ENCODE assay signal across 8 mouse cellular contexts in the genomic region with DNA sequence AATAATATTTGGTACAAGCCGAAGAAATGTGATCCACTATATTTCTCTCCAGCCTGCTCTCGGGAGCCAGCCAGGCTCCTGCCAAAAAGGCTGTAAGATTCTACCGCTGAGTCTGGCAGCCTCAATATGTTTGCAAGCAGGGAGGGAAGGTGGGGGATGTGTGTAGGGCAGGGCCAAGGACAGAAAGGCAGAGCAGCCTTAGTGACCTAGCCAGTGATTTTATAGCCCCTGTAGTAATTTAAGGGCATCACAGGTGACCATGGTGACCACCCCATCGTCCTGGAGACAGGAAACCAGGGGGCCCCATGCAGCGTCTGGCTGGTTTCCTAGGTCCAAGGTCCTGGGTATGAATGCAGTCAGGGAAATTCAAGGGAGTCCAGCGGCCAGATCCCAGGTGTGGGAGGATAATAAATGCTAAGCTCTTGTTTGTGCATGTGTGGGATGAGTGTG. TPM values are rescaled to one million over a fixed set of nuclear protein-coding genes. Genes with fewer than 3 reads are reported as not detected.
DNase-seq lines count a peak whose midpoint lies in the region; ATAC-seq lines count a peak whose summit lies in the region.

No protein-coding gene starts in this region.

- no peak for DNase-seq in hindbrain, embryonic 14.5 days (ENCODE audit: low spot score)
- DNase-seq in cerebellum, adult 18-20 months = peak; percentile 28 to 35
- DNase-seq in gastrocnemius, postnatal 36 days = peak; percentile 47 to 62
- DNase-seq in kidney, adult 18-20 months = peak; percentile 30
- DNase-seq in ovary, postnatal 10 days (ENCODE audit: low spot score) = peak; percentile 32
- DNase-seq in thymus, adult 18-20 months = no peak
- no peak for DNase-seq in thymus, postnatal 36 days

- H3K9ac ChIP-seq in hindbrain, embryonic 14.5 days = no peak overlapping the region
- no peak overlapping the region for H3K9ac ChIP-seq in hindbrain, embryonic 12.5 days

- H3K4me3 ChIP-seq in hindbrain, embryonic 14.5 days (replicated peaks; ENCODE audit: low read length) = no peak overlapping the region
- no peak overlapping the region for H3K4me3 ChIP-seq in hindbrain, embryonic 12.5 days

- no peaks in the 10 kb centered on the region for H3K9me3 ChIP-seq in hindbrain, embryonic 14.5 days (ENCODE audit: control insufficient read depth, low read length)
- H3K9me3 ChIP-seq in hindbrain, embryonic 12.5 days (replicated peaks) = no peaks in the 10 kb centered on the region

- no peak overlapping the region for H3K27ac ChIP-seq in hindbrain, embryonic 14.5 days
- H3K27ac ChIP-seq in hindbrain, embryonic 12.5 days = no peak overlapping the region

- H3K4me2 ChIP-seq in hindbrain, embryonic 14.5 days (replicated peaks) = no peak overlapping the region
- no peak overlapping the region for H3K4me2 ChIP-seq in hindbrain, embryonic 12.5 days (replicated peaks)

- intact Hi-C loops in gastrocnemius, postnatal 36 days (cut with DNase I) = no loop called here

- no peaks in the 10 kb centered on the region for H3K36me3 ChIP-seq in hindbrain, embryonic 14.5 days (replicated peaks; ENCODE audit: control insufficient read depth, insufficient read depth)
- no peaks in the 10 kb centered on the region for H3K36me3 ChIP-seq in hindbrain, embryonic 12.5 days

- 53% methylated on average over 6 of the region's 6 CpGs for WGBS in hindbrain, embryonic 14.5 days
- WGBS in hindbrain, embryonic 12.5 days = 52% methylated on average over 6 of the region's 6 CpGs

- ATAC-seq in hindbrain, embryonic 14.5 days (ENCODE audit: low FRiP score) = 0 out of 2 replicates have a peak, but pooled peaks have one; percentile 43
- no peak for ATAC-seq in hindbrain, embryonic 12.5 days (ENCODE audit: low FRiP score)

- H3K4me1 ChIP-seq in hindbrain, embryonic 14.5 days (replicated peaks; ENCODE audit: control insufficient read depth, insufficient read depth, low read length) = 0 out of 2 replicates have a peak, but pooled peaks cover 3% of the 10 kb centered on the region
- H3K4me1 ChIP-seq in hindbrain, embryonic 12.5 days = peaks cover 7% of the 10 kb centered on the region

- H3K27me3 ChIP-seq in hindbrain, embryonic 14.5 days (ENCODE audit: control insufficient read depth, insufficient read depth, low read length) = no peaks in the 10 kb centered on the region
- H3K27me3 ChIP-seq in hindbrain, embryonic 12.5 days = no peaks in the 10 kb centered on the region

RNA-seq across cellular contexts. Expression of a gene that starts 20.4 kb away (rescaled TPM):
- 8.2 and 9.1 TPM in 2 replicates for polyA plus RNA-seq in hindbrain, embryonic 14.5 days (2014; fragmentation: Nextera tagmentation; extraction: Ambion mirVana)
- 20.3 and 21.5 TPM in 2 replicates for polyA plus RNA-seq in hindbrain, embryonic 12.5 days (2016; fragmentation: Nextera tagmentation; extraction: Ambion mirVana)
- 10 to 100 TPM; 28.1 to 29.9 TPM for total RNA-seq in gastrocnemius, postnatal 36 days (2021)

RNA-seq across cellular contexts. Expression of a gene that starts 45.7 kb away (rescaled TPM):
- not detected in 2 replicates for polyA plus RNA-seq in hindbrain, embryonic 14.5 days (2014; fragmentation: Nextera tagmentation; extraction: Ambion mirVana)
- polyA plus RNA-seq in hindbrain, embryonic 12.5 days (2016; fragmentation: Nextera tagmentation; extraction: Ambion mirVana) = not detected in 2 replicates
- total RNA-seq in gastrocnemius, postnatal 36 days (2021) = not detected

Comparison
In these comparisons a context has a peak if more than half of its experiments do, and no peak if none do; other contexts are left out.
1. DNase-seq: peak in cerebellum, adult 18-20 months (2 of 2), gastrocnemius, postnatal 36 days (2 of 2), kidney, adult 18-20 months (single experiment) and ovary, postnatal 10 days (single experiment); none in hindbrain, embryonic 14.5 days (single experiment), thymus, adult 18-20 months (0 of 2) and thymus, postnatal 36 days (0 of 2).